Mouse (Mus musculus): ENCODE data around the gene Gm10639. TPM values are rescaled to one million over a fixed set of nuclear protein-coding genes. Genes with fewer than 3 reads are reported as not detected.
"Not testable (repeated sequence)": the region's sequence is repeated elsewhere in the genome, so short reads cannot be mapped to it uniquely, and the experiment has no call there.

Gm10639 gene
- total RNA-seq, 2 experiments from 2014 or later = not detected

DNA sequence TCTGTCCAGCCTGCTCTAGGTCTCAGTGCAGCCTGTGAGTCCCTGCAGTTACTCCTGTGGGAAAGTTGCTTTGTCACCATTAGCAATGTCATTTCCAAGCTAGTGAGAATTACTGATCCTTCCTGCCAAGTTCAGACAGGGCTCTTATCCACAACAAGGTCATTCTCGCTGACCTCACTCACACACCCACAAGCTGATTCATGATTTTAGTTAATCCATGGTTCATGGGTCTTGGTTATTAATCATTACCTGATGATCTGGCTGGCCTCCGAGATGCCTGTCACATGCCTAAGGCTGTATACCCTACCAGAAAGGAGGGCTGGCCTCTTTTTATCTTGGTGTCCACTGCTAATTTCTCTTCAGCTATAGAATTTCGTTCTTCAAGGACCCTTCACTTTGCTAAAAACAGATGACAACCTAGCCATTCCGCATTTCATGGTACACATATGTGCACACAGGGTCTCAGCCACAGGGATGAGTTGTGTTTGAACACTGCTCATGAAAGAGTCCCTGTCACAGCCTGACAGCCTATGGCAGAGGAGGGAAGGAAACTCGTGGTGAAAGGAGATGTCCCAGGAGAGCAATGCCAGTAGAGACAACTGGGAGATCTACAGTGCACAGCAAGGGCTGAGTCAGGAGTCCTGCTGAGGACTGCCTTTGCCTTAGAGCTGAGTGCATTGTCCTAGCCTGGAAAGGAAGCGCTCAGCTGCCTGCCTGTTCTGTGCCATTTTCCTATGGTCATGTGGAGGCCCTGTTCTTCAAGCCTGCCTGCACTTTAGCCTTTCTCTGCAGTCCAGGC is 58.7 kb downstream of the Gm10639 start:
- DNase-seq = peak; percentile 53

DNA sequence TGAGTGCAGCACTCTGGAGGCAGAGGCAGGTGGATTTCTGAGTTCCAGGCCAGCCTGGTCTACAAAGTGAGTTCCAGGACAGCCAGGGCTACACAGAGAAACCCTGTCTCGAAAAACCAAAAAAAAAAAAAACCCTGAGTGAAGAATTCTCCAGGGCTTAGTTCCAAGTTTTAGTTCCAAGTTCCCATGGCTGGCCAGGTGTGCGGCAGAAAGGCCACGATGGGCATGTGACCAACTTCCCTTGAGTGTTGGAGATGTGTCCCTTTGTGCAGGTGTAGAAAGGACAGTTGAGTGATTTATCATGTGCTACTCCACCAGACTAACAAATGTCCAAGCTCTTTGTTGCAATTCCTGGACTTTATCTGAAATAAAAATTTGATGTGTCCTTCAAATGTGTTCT is 59.4 kb downstream of the Gm10639 start:
- DNase-seq = not testable (repeated sequence)

GRCm38 (mm10) chr9:78350007-78350406 is 60.3 kb downstream of the Gm10639 start:
- not testable (repeated sequence) for DNase-seq

DNA sequence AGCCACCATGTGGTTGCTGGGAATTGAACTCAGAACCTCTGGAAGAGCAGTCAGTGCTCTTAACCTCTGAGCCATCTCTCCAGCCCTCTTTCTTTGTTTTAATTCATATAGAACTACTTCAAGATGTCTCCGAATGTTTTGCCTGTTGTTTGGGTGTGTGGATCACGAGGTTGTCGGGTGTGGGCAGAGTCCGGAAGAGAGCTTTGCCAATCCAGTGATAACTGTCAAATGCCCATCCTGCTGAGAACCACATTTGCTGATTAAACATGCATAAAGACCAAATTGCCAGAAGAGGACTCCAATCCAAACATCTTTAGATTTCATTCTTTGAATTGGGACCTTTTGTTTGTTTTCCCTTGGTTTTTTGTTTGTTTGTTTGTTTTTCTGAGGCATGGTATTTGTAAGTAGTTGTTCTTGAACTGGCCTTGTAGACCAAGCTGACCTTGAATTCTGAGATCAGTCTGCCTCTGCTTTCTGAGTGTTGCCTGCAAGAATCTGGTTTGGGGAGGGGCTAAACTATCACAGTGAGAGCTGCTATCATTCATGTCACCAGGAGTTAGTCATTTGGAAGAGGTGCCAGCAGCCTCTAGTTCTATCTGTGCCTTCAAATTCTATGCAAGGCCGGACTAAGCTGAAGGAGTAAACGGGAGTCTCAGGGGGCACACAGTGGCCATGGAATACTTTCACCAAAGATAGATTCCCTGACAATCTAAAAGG is 61.9 kb downstream of the Gm10639 start:
- peak; percentile 7 for DNase-seq

Other genes with a start within 250 kb of the Gm10639 start
- not detected for gene Gcm1, start 238.0 kb upstream of the Gm10639 start, total RNA-seq (2021)
- 10 to 100 TPM; 63.0 to 85.4 TPM for gene Fbxo9, start 180.9 kb upstream of the Gm10639 start, total RNA-seq (2021)
- gene Ick, start 180.7 kb upstream of the Gm10639 start, total RNA-seq (2021) = 10 to 100 TPM; 19.0 to 25.4 TPM
- 10 to 100 TPM; 65.6 to 72.7 TPM for gene Gsta4, start 107.1 kb upstream of the Gm10639 start, total RNA-seq (2021)
- 1 to 10 TPM in 1 of 2 experiments, under 1 TPM in 1; 0.82 to 1.3 TPM for gene Gsta1, start 59.3 kb upstream of the Gm10639 start, total RNA-seq (2021)
- not detected for gene Gm3776, start 32.8 kb upstream of the Gm10639 start, total RNA-seq (2021)
- gene Omt2a, start 24.9 kb downstream of the Gm10639 start, total RNA-seq (2021) = not detected
- not detected for gene Omt2b, start 37.7 kb downstream of the Gm10639 start, total RNA-seq (2021)
- gene Gsta2, start 65.9 kb downstream of the Gm10639 start, total RNA-seq (2021) = 1 to 10 TPM; 1.8 to 7.9 TPM
- gene Dppa5a, start 78.3 kb downstream of the Gm10639 start, total RNA-seq (2021) = under 1 TPM in 1 of 2 experiments, not detected in 1; 0.51 TPM
- gene Ooep, start 88.8 kb downstream of the Gm10639 start, total RNA-seq (2021) = under 1 TPM in 1 of 2 experiments, not detected in 1; 0.18 TPM
- gene Ddx43, start 105.9 kb downstream of the Gm10639 start, total RNA-seq (2021) = not detected
- gene Cgas, start 153.3 kb downstream of the Gm10639 start, total RNA-seq (2021) = 1 to 10 TPM; 1.3 to 1.8 TPM
- gene Mto1, start 158.3 kb downstream of the Gm10639 start, total RNA-seq (2021) = 10 to 100 TPM; 23.6 to 29.8 TPM
- under 1 TPM in 1 of 2 experiments, not detected in 1; 0.60 TPM for gene Gm17324, start 158.9 kb downstream of the Gm10639 start, total RNA-seq (2021)
- 1,000 to 10,000 TPM; 6,172 to 6,732 TPM for gene Eef1a1, start 199.2 kb downstream of the Gm10639 start, total RNA-seq (2021)

All from adrenal gland, postnatal 10 days (tissue).